Mouse (Mus musculus): ENCODE results near the gene Ptcd2. TPM values are rescaled to one million over a fixed set of nuclear protein-coding genes. Genes with fewer than 3 reads are reported as not detected.
"Not testable (repeated sequence)": the region's sequence is repeated elsewhere in the genome, so short reads cannot be mapped to it uniquely, and the experiment has no call there.

Ptcd2 gene
- total and polyA plus RNA-seq, 2 experiments from 2014 or later = 69.7 to 80.8 TPM

- Histone ChIP-seq H3K27ac (ENCODE audit: low read depth) (no peak overlapping the region), H3K4me2 (ENCODE audit: low read depth, low read length) (no peak overlapping the region), H3K36me3 (replicated peaks; ENCODE audit: control insufficient read depth, insufficient read depth, low read length) (peaks cover 27% of the 10 kb centered on the region), H3K9ac (replicated peaks; ENCODE audit: low read depth, low read length) (no peak overlapping the region), H3K27me3 (ENCODE audit: control insufficient read depth, insufficient read depth, low read length) (no peaks in the 10 kb centered on the region), H3K4me1 (ENCODE audit: control insufficient read depth, insufficient read depth) (peaks cover 8% of the 10 kb centered on the region; the same call in 1 of the 2 replicates), H3K9me3 (replicated peaks; ENCODE audit: control insufficient read depth, low read length) (no peaks in the 10 kb centered on the region), H3K4me3 (ENCODE audit: low read depth, low read length) (no peak overlapping the region)
- WGBS = 88% methylated on average over 6 of the region's 6 CpGs
- no peak for DNase-seq (ENCODE audit: low spot score)
- TF ChIP-seq CTCF (IDR thresholded peaks at IDR 0.05; ENCODE audit: low read depth) (no peak), EP300 (IDR thresholded peaks at IDR 0.05; ENCODE audit: low read depth) (no peak)
- ATAC-seq (ENCODE audit: insufficient read depth, low read depth) = no peak
Measured at GRCm38 (mm10) chr13:99350009-99350408, 5.5 kb upstream of the Ptcd2 start.

GRCm38 (mm10) chr13:99343876-99344598 lies 468 bp downstream of the Ptcd2 start:
- H3K9ac ChIP-seq (replicated peaks; ENCODE audit: low read depth, low read length) = peak overlapping the region; percentile 92
- H3K9me3 ChIP-seq (replicated peaks; ENCODE audit: control insufficient read depth, low read length) = no peaks in the 10 kb centered on the region
- WGBS = 1% methylated on average over 23 of the region's 30 CpGs
- peak overlapping the region; percentile 91 for H3K27ac ChIP-seq (ENCODE audit: low read depth)
- peak overlapping the region; percentile 99 for H3K4me3 ChIP-seq (ENCODE audit: low read depth, low read length)
- DNase-seq (ENCODE audit: low spot score) = no peak
- TF ChIP-seq CTCF (IDR thresholded peaks at IDR 0.05; ENCODE audit: low read depth) (no peak), EP300 (IDR thresholded peaks at IDR 0.05; ENCODE audit: low read depth) (no peak)
- peak; percentile 41 for ATAC-seq (ENCODE audit: insufficient read depth, low read depth)
- peaks cover 47% of the 10 kb centered on the region for H3K36me3 ChIP-seq (replicated peaks; ENCODE audit: control insufficient read depth, insufficient read depth, low read length)
- H3K4me2 ChIP-seq (ENCODE audit: low read depth, low read length) = peak overlapping the region; percentile 89
- H3K27me3 ChIP-seq (ENCODE audit: control insufficient read depth, insufficient read depth, low read length) = no peaks in the 10 kb centered on the region
- peaks cover 30% of the 10 kb centered on the region for H3K4me1 ChIP-seq (ENCODE audit: control insufficient read depth, insufficient read depth)

- DNase-seq (ENCODE audit: low spot score) = peak; percentile 55
- H3K4me2 ChIP-seq (ENCODE audit: low read depth, low read length) = peak overlapping the region; percentile 19; the same call in 1 of the 2 replicates
- peak overlapping the region; percentile 82 for H3K27ac ChIP-seq (ENCODE audit: low read depth)
- no peaks in the 10 kb centered on the region for H3K9me3 ChIP-seq (replicated peaks; ENCODE audit: control insufficient read depth, low read length)
- peaks cover 63% of the 10 kb centered on the region for H3K36me3 ChIP-seq (replicated peaks; ENCODE audit: control insufficient read depth, insufficient read depth, low read length)
- ATAC-seq (ENCODE audit: insufficient read depth, low read depth) = peak; percentile 55
- no peak overlapping the region for H3K9ac ChIP-seq (replicated peaks; ENCODE audit: low read depth, low read length)
- H3K27me3 ChIP-seq (ENCODE audit: control insufficient read depth, insufficient read depth, low read length) = no peaks in the 10 kb centered on the region
- no peak overlapping the region for H3K4me3 ChIP-seq (ENCODE audit: low read depth, low read length)
- H3K4me1 ChIP-seq (ENCODE audit: control insufficient read depth, insufficient read depth) = peaks cover 30% of the 10 kb centered on the region
- TF ChIP-seq CTCF (IDR thresholded peaks at IDR 0.05; ENCODE audit: low read depth) = no peak
- TF ChIP-seq EP300 (IDR thresholded peaks at IDR 0.05; ENCODE audit: low read depth) = peak; percentile 45; the same call in 1 of the 2 replicates
- 32% methylated on average over 6 of the region's 6 CpGs for WGBS
Measured at GRCm38 (mm10) chr13:99341504-99341903, 3.0 kb downstream of the Ptcd2 start.

GRCm38 (mm10) chr13:99337510-99337909 lies 7.0 kb downstream of the Ptcd2 start:
- Histone ChIP-seq H3K27me3 (ENCODE audit: control insufficient read depth, insufficient read depth, low read length) (no peaks in the 10 kb centered on the region), H3K4me3 (ENCODE audit: low read depth, low read length) (no peak overlapping the region), H3K9me3 (replicated peaks; ENCODE audit: control insufficient read depth, low read length) (no peaks in the 10 kb centered on the region), H3K27ac (ENCODE audit: low read depth) (no peak overlapping the region), H3K36me3 (replicated peaks; ENCODE audit: control insufficient read depth, insufficient read depth, low read length) (peaks cover 90% of the 10 kb centered on the region), H3K4me1 (ENCODE audit: control insufficient read depth, insufficient read depth) (peaks cover 10% of the 10 kb centered on the region), H3K4me2 (ENCODE audit: low read depth, low read length) (no peak overlapping the region), H3K9ac (replicated peaks; ENCODE audit: low read depth, low read length) (no peak overlapping the region)
- ATAC-seq (ENCODE audit: insufficient read depth, low read depth) = no peak
- WGBS = 54% methylated on average over 6 of the region's 6 CpGs
- DNase-seq (ENCODE audit: low spot score) = no peak
- TF ChIP-seq EP300 (IDR thresholded peaks at IDR 0.05; ENCODE audit: low read depth) = no peak
- no peak for TF ChIP-seq CTCF (IDR thresholded peaks at IDR 0.05; ENCODE audit: low read depth)

GRCm38 (mm10) chr13:99331255-99331654 lies 13.2 kb downstream of the Ptcd2 start:
- Histone ChIP-seq H3K9me3 (replicated peaks; ENCODE audit: control insufficient read depth, low read length) (no peaks in the 10 kb centered on the region), H3K4me1 (ENCODE audit: control insufficient read depth, insufficient read depth) (no peaks in the 10 kb centered on the region), H3K36me3 (replicated peaks; ENCODE audit: control insufficient read depth, insufficient read depth, low read length) (peaks cover 89% of the 10 kb centered on the region), H3K9ac (replicated peaks; ENCODE audit: low read depth, low read length) (no peak overlapping the region), H3K4me2 (ENCODE audit: low read depth, low read length) (no peak overlapping the region), H3K27ac (ENCODE audit: low read depth) (no peak overlapping the region), H3K27me3 (ENCODE audit: control insufficient read depth, insufficient read depth, low read length) (no peaks in the 10 kb centered on the region), H3K4me3 (ENCODE audit: low read depth, low read length) (no peak overlapping the region)
- TF ChIP-seq CTCF (IDR thresholded peaks at IDR 0.05; ENCODE audit: low read depth) = no peak
- TF ChIP-seq EP300 (IDR thresholded peaks at IDR 0.05; ENCODE audit: low read depth) = no peak
- WGBS = 74% methylated on average over 4 of the region's 4 CpGs
- DNase-seq (ENCODE audit: low spot score) (no peak), ATAC-seq (ENCODE audit: insufficient read depth, low read depth) (no peak)

- DNase-seq (ENCODE audit: low spot score); H3K4me1 ChIP-seq (ENCODE audit: control insufficient read depth, insufficient read depth); H3K9ac ChIP-seq (replicated peaks; ENCODE audit: low read depth, low read length); H3K4me2 ChIP-seq (ENCODE audit: low read depth, low read length); ATAC-seq (ENCODE audit: insufficient read depth, low read depth); H3K4me3 ChIP-seq (ENCODE audit: low read depth, low read length); H3K9me3 ChIP-seq (replicated peaks; ENCODE audit: control insufficient read depth, low read length); H3K27me3 ChIP-seq (ENCODE audit: control insufficient read depth, insufficient read depth, low read length): not testable (repeated sequence)
- Histone ChIP-seq H3K27ac (ENCODE audit: low read depth) (peak overlapping the region; percentile 56; the same call in 1 of the 2 replicates), H3K36me3 (replicated peaks; ENCODE audit: control insufficient read depth, insufficient read depth, low read length) (peaks cover 78% of the 10 kb centered on the region)
- WGBS = 89% methylated on average over 8 of the region's 8 CpGs
Measured at GRCm38 (mm10) chr13:99324337-99324685, 20.2 kb downstream of the Ptcd2 start.
